Mouse (Mus musculus) myocyte (in vitro differentiated cells): ENCODE measurements around the gene Tada3.
A peak's percentile ranks its signal among the peaks of the same experiment; 100 is the strongest.

ENCODE experiments used
- E2F4 ChIP-seq: IDR thresholded peaks from one replicate; pipeline ENCODE4 v1.6.1; 2011; ENCODE audit warnings: mild to moderate bottlenecking, control low read depth, moderate library complexity; ENCODE audit not compliant: insufficient read depth
- MAX ChIP-seq: IDR thresholded peaks from one replicate; pipeline ENCODE4 v1.6.1; 2011; ENCODE audit warnings: low read depth, mild to moderate bottlenecking, control low read depth
- MYOD1 ChIP-seq, 3 experiments: IDR thresholded peaks; one replicate each; pipeline ENCODE4 v1.6.1; 2011; ENCODE audit warnings: control low read depth in 2 of 3, low read depth in 2 of 3, mild to moderate bottlenecking in 2 of 3, moderate library complexity in 1 of 3; ENCODE audit not compliant: insufficient read length in 2 of 3, control insufficient read depth in 1 of 3
- POLR2A ChIP-seq: IDR thresholded peaks from one replicate; pipeline ENCODE4 v1.6.1; 2011; ENCODE audit warnings: low read depth, mild to moderate bottlenecking, control low read depth, moderate library complexity; ENCODE audit not compliant: insufficient read length
- POLR2AphosphoS2 ChIP-seq: IDR thresholded peaks from one replicate; pipeline ENCODE4 v1.6.1; 2011; ENCODE audit warnings: low read depth, control low read depth; ENCODE audit not compliant: insufficient read length
- REST ChIP-seq: IDR thresholded peaks from one replicate; pipeline ENCODE4 v1.6.1; 2011; ENCODE audit warnings: mild to moderate bottlenecking, control low read depth, moderate library complexity; ENCODE audit not compliant: insufficient read depth, insufficient read length
- TCF3 ChIP-seq: IDR thresholded peaks from one replicate; pipeline ENCODE4 v1.6.1; 2011; ENCODE audit warnings: low read depth, control low read depth; ENCODE audit not compliant: insufficient read length
- USF1 ChIP-seq: IDR thresholded peaks from one replicate; pipeline ENCODE4 v1.6.1; 2011; ENCODE audit warnings: low read depth, mild to moderate bottlenecking, control low read depth, moderate library complexity

DNA sequence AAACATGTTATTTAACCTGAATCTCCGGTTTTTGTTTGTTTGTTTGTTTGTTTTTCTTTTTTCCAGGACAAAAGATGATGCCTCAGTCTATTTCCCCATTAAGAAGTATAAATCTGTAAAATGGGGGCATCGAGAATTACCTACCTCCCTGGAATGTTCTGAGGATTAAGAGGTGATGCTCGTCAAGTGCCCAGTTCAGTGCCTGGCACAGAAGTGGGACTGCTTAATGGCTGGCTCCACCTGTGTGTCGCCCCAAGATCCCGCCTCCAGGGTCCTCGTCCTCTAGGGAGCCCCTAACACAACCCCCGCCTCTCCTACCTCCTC lies 549 bp downstream of the Tada3 start:
- peak; percentile 41 for TF ChIP-seq POLR2A
- no peak for TF ChIP-seq POLR2AphosphoS2
- TF ChIP-seq REST = no peak
- no peak for TF ChIP-seq MYOD1 (IDR thresholded peaks at IDR 0.05; ENCODE audit: control insufficient read depth in 1 of 3, insufficient read length in 2 of 3, low read depth in 2 of 3)
- TF ChIP-seq USF1 = no peak
- TF ChIP-seq MAX = no peak
- no peak for TF ChIP-seq E2F4
- no peak for TF ChIP-seq TCF3
